Mouse (Mus musculus): Measurements from ENCODE around the gene Gsdma.

The Gsdma gene

GRCm38 (mm10) chr11:98681186-98681585, 17.0 kb downstream of the Gsdma start:
- no peak for DNase-seq

GRCm38 (mm10) chr11:98681786-98682745, 17.9 kb downstream of the Gsdma start, which contains the start of gene Psmd3:
TSS of gene Psmd3 (plus strand) at chr11:98682554.
- peak; percentile 96 to 97 for DNase-seq

- DNase-seq, result no peak
Measured at GRCm38 (mm10) chr11:98682811-98683210, 18.7 kb downstream of the Gsdma start.

GRCm38 (mm10) chr11:98685642-98686041, 21.5 kb downstream of the Gsdma start:
- DNase-seq, result no peak

GRCm38 (mm10) chr11:98686976-98687375, 22.8 kb downstream of the Gsdma start:
- peak; percentile 77 to 90 for DNase-seq

- DNase-seq, result peak in 1 of 2 experiments; percentile 64
Measured at GRCm38 (mm10) chr11:98688009-98688408, 23.9 kb downstream of the Gsdma start.

- DNase-seq, result peak in 1 of 2 experiments; percentile 63
Measured at GRCm38 (mm10) chr11:98693201-98693600, 29.1 kb downstream of the Gsdma start.

- peak in 1 of 2 experiments; percentile 57 for DNase-seq
Measured at GRCm38 (mm10) chr11:98693746-98694145, 29.6 kb downstream of the Gsdma start.

- no peak for DNase-seq
Measured at GRCm38 (mm10) chr11:98694301-98694700, 30.1 kb downstream of the Gsdma start.

- DNase-seq, result no peak
Measured at GRCm38 (mm10) chr11:98695408-98695807, 31.3 kb downstream of the Gsdma start.

GRCm38 (mm10) chr11:98696454-98697216, 32.5 kb downstream of the Gsdma start:
- DNase-seq, result peak; percentile 35 to 66

- peak; percentile 34 to 64 for DNase-seq
Measured at GRCm38 (mm10) chr11:98697225-98697624, 33.1 kb downstream of the Gsdma start.

GRCm38 (mm10) chr11:98698849-98699640, 34.9 kb downstream of the Gsdma start:
- no peak for DNase-seq

- peak; percentile 80 to 90 for DNase-seq
Measured at GRCm38 (mm10) chr11:98699911-98700310, 35.8 kb downstream of the Gsdma start.

GRCm38 (mm10) chr11:98701213-98701670, 37.1 kb downstream of the Gsdma start, which contains the start of gene Csf3:
TSS of gene Csf3 (plus strand) at chr11:98701263.
- no peak for DNase-seq

- no peak for DNase-seq
Measured at GRCm38 (mm10) chr11:98702323-98702722, 38.2 kb downstream of the Gsdma start.

- DNase-seq, result no peak
Measured at GRCm38 (mm10) chr11:98705021-98705420, 40.9 kb downstream of the Gsdma start.

- peak; percentile 74 to 87 for DNase-seq
Measured at GRCm38 (mm10) chr11:98707401-98708281, 43.5 kb downstream of the Gsdma start.

- DNase-seq, result peak in 1 of 2 experiments; percentile 78
Measured at GRCm38 (mm10) chr11:98708282-98708956, 44.3 kb downstream of the Gsdma start.

- DNase-seq, result peak; percentile 81 to 88
Measured at GRCm38 (mm10) chr11:98709001-98709741, 45.0 kb downstream of the Gsdma start.
